Mouse (Mus musculus): Measurements from ENCODE around the gene Hsd11b1.
"Not testable (repeated sequence)": the region's sequence is repeated elsewhere in the genome, so short reads cannot be mapped to it uniquely, and the experiment has no call there.

Hsd11b1 gene

DNA sequence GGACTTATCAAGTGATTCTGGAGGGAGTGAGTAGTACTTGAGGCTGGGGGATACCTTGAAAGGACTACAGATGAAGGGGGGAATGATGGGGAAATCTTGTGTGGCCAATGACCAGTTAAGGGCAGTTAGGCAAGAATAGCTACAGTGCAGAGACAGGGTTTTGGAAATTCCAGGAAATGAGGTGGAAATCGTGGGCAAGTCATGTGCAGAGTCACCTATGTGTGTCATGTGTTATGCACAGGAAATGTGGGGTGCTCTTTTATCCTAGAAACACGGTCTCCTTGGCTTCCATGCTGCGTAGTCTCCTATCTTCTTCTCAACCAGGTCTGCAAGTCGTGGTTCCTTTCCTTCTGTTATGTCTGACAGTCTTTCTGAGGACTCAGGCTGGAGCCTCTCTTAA is 15.6 kb upstream of the Hsd11b1 start:
- DNase-seq (ENCODE audit: low read depth, low spot score), result no peak

DNA sequence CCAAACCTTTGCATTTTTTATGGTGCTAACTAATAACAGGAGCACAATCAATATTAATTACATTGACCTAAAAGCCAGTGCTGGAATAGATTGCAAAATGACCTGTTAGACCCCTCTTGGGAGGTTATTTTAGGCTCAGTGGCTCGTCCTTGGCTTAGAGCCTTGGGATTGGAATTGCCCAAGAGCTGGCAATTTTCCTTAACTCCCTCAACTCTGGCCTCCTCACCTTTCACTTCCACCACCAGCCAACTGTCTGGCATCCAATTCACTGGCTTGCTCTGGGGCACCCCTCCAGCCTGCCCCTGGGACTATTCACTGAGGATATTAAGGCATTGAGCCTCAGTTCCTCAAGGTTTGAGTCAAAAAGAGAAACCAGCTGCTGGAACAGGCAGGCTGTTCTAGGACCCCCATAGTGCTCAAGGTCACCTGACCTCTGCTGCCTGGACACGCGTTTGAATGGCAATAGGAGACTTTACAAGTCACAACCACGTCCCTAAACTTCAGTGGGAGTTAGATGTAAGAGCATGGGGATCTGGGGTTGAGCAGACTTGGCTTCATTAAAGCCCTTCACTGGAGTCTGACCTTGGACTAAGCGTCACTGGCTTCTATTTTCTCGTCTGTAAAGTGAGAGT is 14.7 kb upstream of the Hsd11b1 start:
- no peak for DNase-seq (ENCODE audit: low read depth, low spot score)

DNA sequence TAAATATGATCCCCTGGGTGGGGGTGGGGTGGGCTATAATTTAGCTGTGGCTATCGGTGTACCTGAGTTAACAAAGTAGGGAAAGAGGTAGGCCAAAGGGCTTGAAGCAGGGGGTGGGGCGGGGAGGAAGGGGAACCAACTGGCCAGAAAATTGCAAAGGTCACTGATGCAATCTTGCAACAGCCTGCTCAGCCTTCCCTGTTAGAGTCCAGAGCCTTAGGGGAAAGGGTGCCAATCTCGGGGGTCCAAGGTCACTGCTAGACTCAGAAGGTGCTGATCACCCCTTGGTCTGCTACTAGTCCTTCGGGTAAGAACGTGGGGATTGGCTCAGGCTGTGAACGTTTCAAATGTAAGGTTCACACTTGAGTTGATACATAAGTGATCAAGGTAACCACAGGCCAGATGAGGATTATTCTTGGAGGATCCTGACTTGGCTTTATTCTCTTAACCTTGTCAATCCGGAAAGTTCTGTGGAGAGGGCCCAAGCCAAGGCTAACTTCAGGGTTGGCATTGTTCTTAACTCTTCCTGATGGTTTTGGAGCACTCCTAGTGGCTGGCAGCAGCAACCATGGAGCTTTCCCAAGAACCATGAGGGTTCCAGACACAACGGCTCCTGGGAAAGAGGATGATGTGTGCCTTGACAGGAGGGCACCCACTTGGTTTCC is 10.7 kb upstream of the Hsd11b1 start:
- DNase-seq (ENCODE audit: low read depth, low spot score), result no peak

DNA sequence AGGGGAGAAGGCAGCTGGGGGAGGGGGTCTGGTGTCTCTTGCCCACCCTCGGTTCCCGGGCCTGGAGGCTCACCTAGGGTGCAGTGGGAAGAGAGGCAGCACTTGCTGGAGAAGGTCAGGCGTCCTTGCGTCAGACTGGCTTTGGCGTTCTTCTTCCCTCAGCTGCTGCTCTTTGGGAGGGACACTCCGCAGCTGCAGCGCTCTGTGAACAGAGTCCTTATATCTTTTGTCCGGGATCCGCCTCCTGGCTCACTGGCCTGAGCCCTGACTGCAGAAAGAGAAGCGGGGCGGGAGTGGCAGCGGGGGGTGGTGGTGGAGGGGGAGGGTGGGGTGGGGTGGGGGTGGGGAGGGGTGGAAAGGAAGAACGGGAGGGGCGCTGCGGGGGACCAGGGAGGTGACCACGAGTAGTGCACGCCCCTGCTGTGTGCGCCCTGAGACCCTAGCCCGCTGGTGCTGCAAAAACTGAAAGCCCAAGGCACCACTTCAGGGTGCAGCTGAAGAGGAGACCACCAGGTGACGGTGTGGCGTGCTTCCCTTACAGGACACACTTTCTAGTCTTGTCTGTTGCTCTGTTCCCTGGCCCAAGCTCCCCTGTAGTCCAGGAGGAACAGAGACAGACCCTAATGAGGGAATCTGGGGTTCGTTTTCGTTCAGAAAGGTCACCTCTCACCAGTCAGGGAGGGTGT is 9.2 kb upstream of the Hsd11b1 start, which contains the start of gene G0s2:
TSS of gene G0s2 (minus strand) at position 302 of the 686 bp plus-strand sequence.
- peak; percentile 57 for DNase-seq (ENCODE audit: low read depth, low spot score)

DNA sequence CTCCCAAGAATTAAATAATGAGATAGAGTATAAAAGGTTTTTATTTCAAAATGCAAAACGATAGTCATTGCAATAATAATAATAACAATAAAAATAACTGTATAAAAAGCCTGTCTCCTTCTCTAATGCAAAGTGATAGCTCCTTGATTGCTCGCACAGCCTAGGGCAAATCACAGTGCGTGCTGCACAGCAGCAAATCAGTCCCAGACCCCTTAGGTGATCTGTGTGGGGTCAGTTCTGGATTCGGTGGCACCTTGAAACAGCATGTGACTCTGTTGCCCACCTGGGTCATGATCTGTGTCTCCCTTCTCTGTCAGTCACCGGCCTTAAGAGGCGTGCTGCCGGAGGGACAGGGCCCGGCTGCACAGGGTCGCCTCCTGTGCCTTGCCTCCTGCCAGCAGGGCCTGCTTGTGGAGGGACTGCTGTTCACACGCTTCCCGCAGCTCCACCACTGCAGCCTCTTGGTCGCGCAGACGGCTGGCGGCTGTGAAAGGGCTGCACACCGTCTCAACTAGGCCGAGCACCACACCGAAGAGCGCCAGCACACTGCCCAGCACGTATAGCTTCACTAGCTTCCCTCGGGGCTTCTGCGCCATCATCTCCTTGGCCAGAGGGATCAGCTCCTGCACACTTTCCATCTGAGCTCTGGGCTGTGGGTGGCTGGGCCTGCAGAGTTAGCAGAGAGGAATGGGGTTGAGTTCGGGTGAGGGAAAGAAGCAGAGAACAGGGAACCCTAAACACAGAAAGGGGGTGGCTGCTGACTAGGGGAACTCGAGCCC is 8.5 kb upstream of the Hsd11b1 start:
- no peak for DNase-seq (ENCODE audit: low read depth, low spot score)

DNA sequence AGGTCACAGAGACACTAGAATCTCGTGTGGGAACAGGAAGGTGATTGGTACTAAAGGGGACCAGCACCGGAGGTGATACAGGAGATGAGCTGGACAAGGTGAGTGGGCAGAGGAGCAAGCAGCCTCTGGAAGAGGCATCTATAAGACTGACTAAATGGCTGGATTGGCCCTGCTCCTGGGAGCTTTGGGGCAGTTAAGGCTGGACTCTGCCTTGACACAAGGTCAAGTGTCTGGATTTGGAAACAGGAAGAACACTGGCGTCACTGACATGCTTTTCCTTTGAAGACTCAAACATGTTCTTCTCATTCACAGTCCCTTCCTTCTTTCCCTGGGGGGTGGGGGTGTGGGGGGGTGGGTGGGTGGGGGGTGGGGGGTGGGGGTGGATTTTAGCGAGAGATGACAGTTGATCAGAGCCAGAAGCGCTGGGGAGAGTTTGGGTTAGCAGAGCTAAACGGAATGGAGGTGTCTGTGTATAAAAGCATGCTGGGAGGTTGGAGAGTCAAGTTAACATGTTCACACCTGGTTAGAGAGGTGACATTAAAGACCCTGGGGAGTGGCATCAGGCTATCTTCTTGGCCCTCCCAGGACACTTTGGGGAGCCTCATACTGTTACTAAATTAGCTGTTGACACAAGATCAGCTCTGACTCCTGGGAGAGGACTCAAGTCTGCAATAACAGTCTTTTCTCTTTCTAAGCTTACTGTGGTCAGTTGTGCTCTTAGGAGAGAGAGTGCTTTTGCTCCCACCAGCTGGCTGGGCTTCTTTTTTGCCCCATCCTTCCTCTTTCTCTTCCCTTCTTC is 7.3 kb upstream of the Hsd11b1 start:
- DNase-seq (ENCODE audit: low read depth, low spot score), result no peak

DNA sequence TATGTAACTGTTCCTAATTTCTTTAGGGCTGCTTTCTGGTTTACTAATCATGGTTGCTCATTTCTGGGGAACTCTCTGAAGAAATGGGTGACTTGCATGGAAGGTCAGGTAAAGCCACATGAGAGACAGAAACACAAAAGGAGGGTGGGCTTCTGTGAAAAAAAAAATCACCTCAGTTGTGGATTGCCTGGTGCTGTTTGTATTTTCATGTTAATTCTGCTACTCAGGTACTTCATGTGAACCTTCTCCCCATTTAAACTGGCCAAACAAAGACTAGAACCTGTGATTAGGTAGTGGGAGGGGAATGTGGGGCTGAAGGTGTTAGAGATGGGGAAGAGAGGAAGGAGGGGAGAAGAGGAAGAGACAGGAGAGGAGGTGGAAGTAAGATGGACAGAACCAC is 1.9 kb upstream of the Hsd11b1 start:
- DNase-seq (ENCODE audit: low read depth, low spot score), result no peak

DNA sequence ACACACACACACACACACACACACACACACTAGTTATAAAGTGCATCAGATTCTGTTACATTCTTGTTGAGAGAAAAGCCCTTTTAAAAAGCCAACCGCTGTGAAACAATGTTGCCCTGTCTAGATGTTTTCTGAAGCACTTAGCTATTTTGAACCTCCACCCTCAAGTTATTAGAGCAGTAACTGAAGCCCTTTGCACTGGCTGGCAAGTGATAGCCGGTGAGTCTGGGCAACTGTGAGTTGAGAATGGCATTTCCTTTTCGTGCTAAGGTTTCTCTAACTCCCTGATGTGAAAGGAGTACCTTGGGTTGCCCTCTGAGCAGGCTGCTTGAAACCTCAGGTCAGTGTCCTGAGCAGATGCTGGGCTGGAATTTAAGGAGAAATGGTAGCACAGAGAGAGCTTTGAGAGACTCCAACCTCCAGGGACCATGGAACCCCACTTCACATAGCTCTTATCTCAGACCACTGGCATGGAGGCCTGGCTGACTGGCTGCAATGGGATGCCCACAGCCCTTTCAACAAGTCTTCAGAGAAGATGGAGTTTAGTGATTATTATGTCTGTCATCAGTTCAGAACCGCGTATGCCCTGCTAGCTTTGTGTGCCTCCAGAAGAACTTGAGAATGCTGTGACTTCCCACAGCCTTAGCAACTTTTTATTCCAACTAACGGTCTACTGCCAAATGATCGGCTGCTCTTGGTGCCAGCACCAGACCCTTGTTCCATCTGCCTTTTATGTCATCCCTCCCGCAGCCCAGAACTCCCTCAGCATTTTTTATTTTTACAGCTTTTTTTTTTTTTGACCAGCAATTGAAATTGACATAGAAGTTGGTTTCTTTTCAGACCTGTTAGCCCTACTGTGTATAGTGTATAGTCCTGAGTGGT is 608 bp downstream of the Hsd11b1 start:
- DNase-seq (ENCODE audit: low read depth, low spot score), result no peak

DNA sequence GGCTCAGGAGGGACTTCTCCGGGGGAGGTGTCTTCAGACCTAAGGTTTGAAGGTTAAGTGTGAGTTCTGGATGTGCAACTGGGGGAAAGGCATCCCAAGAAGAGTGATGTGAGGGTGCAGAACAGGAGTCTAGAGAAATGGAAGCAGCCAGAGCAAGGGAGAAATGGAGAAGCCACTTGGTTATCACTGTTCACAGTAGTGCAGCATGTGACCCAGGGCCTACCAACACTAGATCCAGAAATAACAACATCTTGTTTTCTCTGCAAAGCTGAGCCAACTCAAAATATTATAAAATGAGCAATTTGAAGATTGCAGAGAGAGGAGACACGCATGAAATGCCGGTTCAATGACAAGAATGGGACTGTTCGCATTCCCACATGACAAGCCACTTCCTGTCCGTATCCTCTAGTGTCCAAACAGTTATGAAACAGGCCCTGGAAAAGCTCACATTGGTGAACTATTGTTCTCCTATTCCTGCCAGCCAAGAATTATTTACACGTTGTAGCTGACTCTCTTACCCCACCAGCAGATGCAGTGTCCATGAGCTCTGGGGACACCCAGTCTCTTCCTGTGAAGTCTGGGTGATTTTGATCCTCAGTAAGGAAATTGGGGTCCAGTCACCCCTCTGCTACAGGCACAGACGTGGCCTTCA is 1.9 kb downstream of the Hsd11b1 start:
- no peak for DNase-seq (ENCODE audit: low read depth, low spot score)

DNA sequence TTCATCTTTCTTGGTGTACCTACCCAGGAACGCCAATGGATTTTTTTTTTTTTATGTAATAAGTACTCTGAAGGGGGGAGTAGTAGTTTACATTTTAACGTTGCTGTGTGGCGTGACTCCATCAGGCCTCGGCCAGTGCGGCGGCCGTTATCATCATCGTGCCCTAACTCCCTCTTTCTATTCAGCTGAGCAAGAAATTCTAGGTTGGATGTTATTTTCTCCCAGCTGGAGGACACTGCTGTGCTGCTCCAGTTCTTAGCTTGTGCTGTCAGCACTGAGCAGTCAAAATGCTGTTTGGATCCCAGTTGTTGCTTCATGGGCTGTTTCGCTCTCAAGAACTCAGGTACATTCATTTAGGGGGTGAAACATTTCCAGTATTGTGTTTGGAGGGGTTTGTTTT is 4.3 kb downstream of the Hsd11b1 start:
- DNase-seq (ENCODE audit: low read depth, low spot score), result no peak

DNA sequence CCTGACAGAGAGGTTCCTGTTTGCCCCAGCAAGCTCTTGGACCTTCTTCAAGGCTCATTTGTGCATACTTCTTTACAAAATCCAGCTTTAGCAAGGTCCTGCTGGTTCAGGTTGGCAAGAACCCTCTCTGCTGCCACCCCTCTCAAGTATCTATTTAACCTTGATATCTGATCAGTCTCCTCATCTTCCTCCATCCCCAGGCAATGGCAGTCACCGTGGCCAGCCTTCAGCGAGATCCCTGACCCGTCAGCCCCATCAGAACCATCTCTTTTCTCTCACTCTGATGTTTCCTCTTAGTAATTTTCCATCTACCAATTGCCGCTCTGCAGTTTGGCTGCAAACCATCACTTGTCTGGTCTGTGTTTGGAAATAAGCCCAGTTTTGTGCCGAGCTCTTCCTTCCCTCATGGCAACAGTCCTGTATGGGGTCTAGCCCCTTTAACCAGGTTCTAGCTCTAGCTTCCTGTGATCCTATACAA is 7.2 kb downstream of the Hsd11b1 start:
- no peak for DNase-seq (ENCODE audit: low read depth, low spot score)

DNA sequence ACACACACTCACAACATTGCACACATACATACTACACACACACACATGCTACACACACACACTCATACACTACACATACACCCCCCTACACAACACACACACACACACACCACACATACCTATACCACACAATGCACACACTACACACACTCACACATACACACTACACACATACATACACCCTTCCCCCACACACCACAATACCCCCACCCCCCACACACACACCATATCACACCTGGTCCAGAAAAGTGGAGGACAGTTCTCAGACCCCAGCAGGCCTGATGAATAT is 7.6 kb downstream of the Hsd11b1 start:
- DNase-seq (ENCODE audit: low read depth, low spot score), result no peak

DNA sequence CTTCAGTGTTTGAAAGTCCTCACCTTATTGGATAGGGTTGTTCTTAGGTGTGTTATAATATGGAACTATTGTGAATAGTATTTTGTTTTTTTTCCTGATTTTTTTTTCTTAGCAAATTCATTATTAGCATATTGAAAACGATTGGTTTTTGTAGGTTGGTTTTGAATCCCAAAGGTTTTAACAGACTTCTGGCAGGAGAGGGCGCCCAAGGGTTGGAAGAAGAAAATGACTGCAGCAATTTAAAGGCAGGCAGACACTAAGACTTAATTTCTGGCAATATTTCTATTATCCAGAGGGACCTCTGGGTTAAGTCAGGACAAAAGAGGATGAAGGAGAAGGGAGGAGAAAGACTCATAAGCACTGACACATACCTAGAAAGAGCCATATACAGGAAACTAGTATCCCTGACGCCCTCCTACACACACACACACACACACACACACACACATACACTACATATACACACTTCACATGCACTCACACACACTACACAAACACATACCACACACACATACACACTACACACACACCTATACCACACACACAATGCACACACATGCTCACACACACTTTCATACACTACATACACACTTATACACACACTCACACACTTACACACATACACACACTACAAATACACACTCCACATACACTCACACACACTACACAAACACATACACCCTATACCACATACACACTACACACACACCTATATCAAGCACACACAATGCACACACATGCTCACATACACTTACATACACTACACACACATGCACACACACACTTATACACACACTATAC is 8.2 kb downstream of the Hsd11b1 start:
- DNase-seq (ENCODE audit: low read depth, low spot score), result no peak

DNA sequence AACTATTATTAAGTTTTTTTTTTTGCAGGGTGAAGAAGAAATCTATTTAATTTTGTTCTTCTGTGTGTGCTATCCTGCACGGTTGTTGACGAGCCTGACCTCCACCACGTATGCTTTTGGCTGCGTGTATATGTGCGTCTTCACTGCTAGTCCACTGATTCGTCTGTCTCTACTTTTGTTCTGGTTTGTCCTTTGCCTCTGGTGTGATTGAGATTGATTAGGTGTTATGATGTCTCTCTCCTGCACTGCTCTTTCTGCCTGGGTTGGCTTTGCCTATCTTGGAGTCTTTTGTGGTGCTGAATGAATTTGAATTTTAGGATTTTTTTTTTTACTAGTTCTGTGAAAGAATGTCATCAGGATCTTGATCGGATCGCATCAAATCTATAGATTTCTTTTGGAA is 8.8 kb downstream of the Hsd11b1 start:
- no peak for DNase-seq (ENCODE audit: low read depth, low spot score)

DNA sequence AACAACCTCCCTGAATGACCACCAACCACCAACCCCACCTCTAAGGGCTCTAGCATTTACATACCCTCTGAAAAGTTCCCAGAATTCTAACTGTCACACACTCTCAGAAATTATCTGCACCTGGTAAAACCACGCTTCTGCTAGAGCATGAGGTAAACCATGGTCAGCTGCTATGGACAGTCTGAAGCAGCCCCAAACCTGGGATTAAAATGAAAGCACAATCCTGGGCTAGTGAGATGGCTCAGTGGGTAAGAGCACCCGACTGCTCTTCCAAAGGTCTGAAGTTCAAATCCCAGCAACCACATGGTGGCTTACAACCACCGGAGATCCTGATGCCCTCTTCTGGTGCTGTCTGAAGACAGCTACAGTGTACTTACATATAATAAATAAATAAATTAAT is 10.0 kb downstream of the Hsd11b1 start:
- not testable (repeated sequence) for DNase-seq (ENCODE audit: low read depth, low spot score)

DNA sequence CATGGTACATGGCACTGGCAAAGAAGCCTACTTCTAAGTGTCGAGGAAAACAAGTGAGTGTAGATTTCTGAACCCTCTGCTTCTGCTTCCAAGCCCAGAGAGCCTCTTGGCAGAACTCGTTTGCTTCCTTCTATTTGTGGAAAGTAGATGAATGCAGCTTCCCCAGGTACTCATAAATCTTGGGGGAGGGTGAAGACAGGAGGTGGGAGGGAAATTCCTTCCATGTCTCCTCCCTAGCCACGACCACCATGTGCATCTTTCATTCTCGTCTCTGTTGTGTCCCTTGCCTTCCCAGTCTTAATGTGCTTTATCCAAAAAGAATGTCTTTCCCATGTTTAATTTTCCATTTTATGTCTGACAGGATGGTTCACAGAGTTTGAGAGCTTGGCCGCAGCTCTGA is 11.3 kb downstream of the Hsd11b1 start:
- no peak for DNase-seq (ENCODE audit: low read depth, low spot score)

DNA sequence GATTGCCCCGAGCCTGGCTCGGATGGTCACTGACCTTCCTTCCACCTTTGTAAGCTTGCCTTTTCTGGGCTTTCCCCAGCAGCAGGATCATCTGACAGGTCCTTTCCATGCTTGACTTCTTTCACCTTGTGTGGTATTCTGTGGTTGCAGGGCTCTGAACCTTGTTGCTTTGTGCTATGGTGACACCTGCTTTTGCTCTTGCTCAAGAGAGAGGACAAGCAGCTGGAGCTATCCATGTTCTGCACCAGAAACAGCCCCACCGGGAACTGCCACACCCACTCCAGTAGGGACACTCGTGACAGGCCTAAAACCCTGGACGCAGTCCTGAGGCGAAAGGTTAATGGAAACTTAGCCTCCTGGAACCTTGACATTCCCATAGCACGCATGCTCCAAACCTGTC is 12.5 kb downstream of the Hsd11b1 start:
- no peak for DNase-seq (ENCODE audit: low read depth, low spot score)

DNA sequence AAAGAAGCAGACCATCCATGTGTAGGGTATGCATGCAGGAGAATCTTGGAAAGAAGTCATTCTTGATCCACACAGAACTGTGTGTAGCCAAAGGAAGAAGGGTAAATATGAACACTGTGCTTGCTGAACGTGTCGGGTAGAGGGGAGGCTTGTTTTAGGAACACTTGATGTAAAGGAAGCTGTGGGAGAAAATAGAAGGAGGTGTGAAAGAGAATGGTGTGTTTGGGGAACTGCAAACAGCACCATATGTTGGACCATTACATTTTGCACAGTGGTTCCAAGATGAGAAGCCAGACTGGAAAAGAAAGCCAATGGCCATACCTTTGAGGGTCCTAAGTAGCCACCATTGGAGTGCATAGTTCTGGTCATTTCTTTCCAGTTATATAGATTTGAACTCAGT is 13.8 kb downstream of the Hsd11b1 start:
- peak; percentile 73 for DNase-seq (ENCODE audit: low read depth, low spot score)

DNA sequence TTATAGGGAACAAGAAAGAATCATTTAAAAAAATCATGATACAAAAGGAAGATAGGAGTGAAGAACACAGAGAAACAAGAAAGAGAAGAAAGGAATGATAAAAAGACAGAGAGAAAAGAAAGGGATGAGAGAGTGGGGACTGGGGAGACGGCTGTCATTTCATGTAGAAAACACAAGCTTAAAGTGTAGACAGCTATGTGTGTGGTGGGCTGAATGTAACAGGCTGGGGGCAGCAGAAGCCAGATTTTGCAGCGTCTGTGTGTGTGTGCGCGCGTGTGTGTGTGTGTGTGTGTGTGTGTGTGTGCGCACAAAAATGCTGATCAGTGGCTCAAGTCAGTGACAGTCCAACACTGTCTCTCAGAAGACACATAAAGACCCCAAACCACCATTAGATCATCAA is 19.6 kb downstream of the Hsd11b1 start:
- DNase-seq (ENCODE audit: low read depth, low spot score), result no peak

Measured in telencephalon, adult 2 months (tissue).